Mouse (Mus musculus) kidney, adult 2 months (tissue): ENCODE results near the gene 1700020D05Rik.

ENCODE experiments used
- CTCF ChIP-seq: fragments of 200-500 bp; conservative IDR thresholded peaks from 2 replicates; pipeline ENCODE4 v1.5.1; 2011; ENCODE audit warnings: low read depth, mild to moderate bottlenecking, control low read depth, low read length, moderate library complexity, mixed read lengths; ENCODE audit not compliant: insufficient read depth, insufficient read length
- POLR2A ChIP-seq: fragments of 200-500 bp; IDR thresholded peaks from one replicate; pipeline ENCODE4 v1.6.1; 2011; ENCODE audit warnings: low read depth, low read length, control low read depth

DNA sequence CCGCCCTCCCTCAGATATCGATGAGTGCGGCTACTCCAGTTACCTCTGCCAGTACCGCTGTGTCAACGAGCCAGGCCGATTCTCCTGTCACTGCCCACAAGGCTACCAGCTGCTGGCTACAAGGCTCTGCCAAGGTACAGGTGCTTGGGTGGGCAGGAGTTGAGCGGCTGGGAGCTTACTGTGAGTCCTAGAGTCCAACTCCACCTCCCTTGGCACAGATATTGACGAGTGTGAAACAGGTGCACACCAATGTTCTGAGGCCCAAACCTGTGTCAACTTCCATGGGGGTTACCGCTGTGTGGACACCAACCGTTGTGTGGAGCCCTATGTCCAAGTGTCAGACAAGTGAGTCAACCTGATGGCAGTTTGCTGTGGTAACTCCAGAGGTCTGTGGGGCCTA is 23.6 kb downstream of the 1700020D05Rik start:
- TF ChIP-seq CTCF (no peak), POLR2A (no peak)
